Mouse (Mus musculus) forebrain, embryonic 10.5 days (tissue): Measurements from ENCODE around the gene Plxnb1. TPM values are rescaled to one million over a fixed set of nuclear protein-coding genes. Genes with fewer than 3 reads are reported as not detected.
A peak's percentile ranks its signal among the peaks of the same experiment; 100 is the strongest.

Experiments
- DNase-seq: peaks from one replicate; pipeline ENCODE4 v3.0.0-alpha.2; 2017; ENCODE audit warnings: low spot score; ENCODE audit errors: extremely low spot score
- H3K27ac ChIP-seq: fragments of 300-500 bp; sonication (generic); 2 replicates; pipeline ENCODE4 v1.5.1; 2016; ENCODE audit warnings: mild to moderate bottlenecking
- H3K27me3 ChIP-seq: fragments of 300-500 bp; sonication (generic); 2 replicates; pipeline ENCODE4 v1.6.1; 2016; ENCODE audit warnings: mild to moderate bottlenecking; ENCODE audit not compliant: poor library complexity, severe bottlenecking
- H3K36me3 ChIP-seq: fragments of 300-500 bp; sonication (generic); replicated peaks from 2 replicates; pipeline ENCODE4 v1.6.1; 2016; ENCODE audit warnings: mild to moderate bottlenecking, moderate library complexity
- H3K4me1 ChIP-seq: fragments of 300-500 bp; sonication (generic); 2 replicates; pipeline ENCODE4 v1.6.1; 2016
- H3K4me3 ChIP-seq: fragments of 300-500 bp; sonication (generic); 2 replicates; pipeline ENCODE4 v1.5.1; 2016; ENCODE audit warnings: mild to moderate bottlenecking, moderate library complexity
- H3K9me3 ChIP-seq: fragments of 300-500 bp; sonication (generic); 2 replicates; pipeline ENCODE4 v1.6.1; 2016; ENCODE audit warnings: mild to moderate bottlenecking, moderate library complexity
- WGBS: fragments of 180-500 bp; shearing (Covaris S2); methylation state at CpG from one replicate; pipeline ENCODE4 v1.1.7; 2016; 5-methylcytosine and 5-hydroxymethylcytosine counted together
- polyA plus RNA-seq: library from polyadenylated mRNA; unstranded; fragments of >200 nt; fragmentation: Nextera tagmentation; extraction: Ambion mirVana; gene quantifications from 2 replicates; pipeline ENCODE4 v1.2.1, GENCODE M21; 2016

Plxnb1 gene
- polyA plus RNA-seq, 1 experiment from 2014 or later: 28.9 TPM

GRCm38 (mm10) chr9:109080516-109080915 lies 14.7 kb upstream of the Plxnb1 start:
- H3K9me3 ChIP-seq: no peaks in the 10 kb centered on the region
- 0 out of 2 replicates have a peak overlapping the region, but pooled peaks have one; percentile 91 for H3K4me3 ChIP-seq
- 97% methylated on average over 3 of the region's 3 CpGs for WGBS
- no peak overlapping the region for H3K27ac ChIP-seq
- H3K36me3 ChIP-seq: peaks cover 31% of the 10 kb centered on the region
- H3K4me1 ChIP-seq: peaks cover 27% of the 10 kb centered on the region
- no peaks in the 10 kb centered on the region for H3K27me3 ChIP-seq
- DNase-seq: no peak

- peaks cover 31% of the 10 kb centered on the region for H3K36me3 ChIP-seq
- no peaks in the 10 kb centered on the region for H3K9me3 ChIP-seq
- 9% methylated on average over 11 of the region's 11 CpGs for WGBS
- H3K4me1 ChIP-seq: peaks cover 31% of the 10 kb centered on the region
- peak overlapping the region; percentile 93 for H3K27ac ChIP-seq
- DNase-seq: no peak
- H3K27me3 ChIP-seq: no peaks in the 10 kb centered on the region
- H3K4me3 ChIP-seq: peak overlapping the region; percentile 91
Observed at GRCm38 (mm10) chr9:109081749-109082123, 13.5 kb upstream of the Plxnb1 start.

DNA sequence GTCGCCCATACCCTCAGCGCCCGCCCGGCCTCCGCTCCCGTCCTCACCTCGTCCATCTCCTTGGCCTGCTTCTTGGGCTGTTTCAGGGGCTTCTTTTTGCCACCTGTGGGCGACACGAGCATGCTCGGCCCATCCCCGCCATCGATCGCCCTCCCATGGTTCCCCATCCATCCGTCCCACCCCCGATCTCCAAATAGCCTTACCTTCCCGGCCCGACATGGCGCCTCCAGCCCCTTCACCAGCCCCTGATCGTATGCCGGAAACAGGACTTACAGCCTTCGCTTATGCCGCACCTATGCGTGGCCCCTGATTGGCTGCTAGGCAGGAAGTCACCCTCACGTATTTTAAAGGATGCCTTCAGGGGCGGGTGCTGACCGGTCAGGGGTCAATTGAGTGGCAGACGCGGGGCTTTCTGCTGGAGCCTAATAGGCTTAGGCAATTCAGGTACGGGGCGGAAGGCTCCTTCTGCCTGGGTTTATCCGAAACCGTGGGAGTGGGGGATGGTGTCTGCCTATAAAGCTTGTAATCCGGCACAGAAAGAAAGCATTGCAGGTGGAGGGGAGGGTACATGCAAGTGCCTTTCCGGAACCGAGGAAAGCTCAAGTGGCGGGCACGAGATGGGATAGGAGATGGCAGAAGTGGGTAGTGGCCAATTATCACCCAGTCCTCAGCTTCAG lies 12.9 kb upstream of the Plxnb1 start, which contains the start of the genes Ccdc51 and Tma7:
Ccdc51 (plus strand) TSS at position 370 of the 677 bp plus-strand sequence.
Tma7 (minus strand) TSS at position 464 of the 677 bp plus-strand sequence.
- under 1% methylated on average over 37 of the region's 37 CpGs for WGBS
- H3K4me3 ChIP-seq: peak within 1 kb of the TSS; percentile 91
- DNase-seq: peak; percentile 89
- H3K27me3 ChIP-seq: no peaks in the 10 kb centered on the region
- H3K27ac ChIP-seq: peak within 1 kb of the TSS; percentile 93
- peaks cover 35% of the 10 kb centered on the region for H3K4me1 ChIP-seq
- H3K9me3 ChIP-seq: no peaks in the 10 kb centered on the region
- peaks cover 31% of the 10 kb centered on the region for H3K36me3 ChIP-seq

DNA sequence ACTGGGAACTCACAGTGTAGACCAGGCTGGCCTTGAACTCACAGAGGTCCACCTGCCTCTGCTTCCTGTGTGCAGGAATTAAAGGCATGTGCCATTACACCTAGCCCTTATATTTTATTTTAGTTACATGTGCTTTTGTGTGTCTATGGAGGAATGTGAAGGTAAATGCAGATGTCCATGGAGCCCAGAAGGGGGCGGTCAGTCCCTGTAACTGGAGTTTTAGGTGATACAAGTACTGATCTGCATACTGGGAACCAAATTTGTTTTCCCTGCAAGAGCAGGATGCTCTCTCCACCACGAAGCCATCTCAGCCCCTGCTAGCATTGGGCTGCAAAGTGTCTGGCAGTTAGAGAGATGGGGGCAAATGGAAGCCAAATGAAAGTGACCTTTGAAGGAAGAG lies 10.3 kb upstream of the Plxnb1 start:
- no peak overlapping the region for H3K4me3 ChIP-seq
- no peaks in the 10 kb centered on the region for H3K27me3 ChIP-seq
- no peaks in the 10 kb centered on the region for H3K9me3 ChIP-seq
- peaks cover 52% of the 10 kb centered on the region for H3K4me1 ChIP-seq
- no peak for DNase-seq
- H3K36me3 ChIP-seq: peaks cover 13% of the 10 kb centered on the region
- no peak overlapping the region for H3K27ac ChIP-seq
- 16% methylated on average over 2 of the region's 2 CpGs for WGBS

DNA sequence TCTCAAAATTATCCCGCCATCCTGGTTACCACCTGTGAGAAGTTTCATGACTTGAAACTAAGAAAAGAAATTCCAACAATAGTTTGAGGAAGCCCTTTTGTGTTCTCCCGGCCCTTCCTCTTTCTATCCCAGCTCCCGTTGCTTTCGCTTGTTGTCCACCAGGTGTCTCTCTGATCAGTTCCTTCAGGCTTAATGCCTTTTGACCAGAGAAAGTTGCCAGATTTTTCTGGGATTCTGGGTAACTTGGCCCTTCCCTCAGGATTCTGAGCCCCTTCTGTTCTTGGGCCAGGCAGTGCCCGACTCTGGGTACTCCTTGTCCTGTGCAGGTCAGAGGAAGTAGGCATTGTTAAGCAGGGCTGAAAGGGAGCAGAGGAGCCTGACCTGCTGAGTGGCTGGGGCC lies 7.2 kb upstream of the Plxnb1 start:
- 15% methylated on average over 5 of the region's 5 CpGs for WGBS
- no peaks in the 10 kb centered on the region for H3K9me3 ChIP-seq
- peak overlapping the region; percentile 73 for H3K27ac ChIP-seq
- 0 out of 2 replicates have a peak, but pooled peaks cover 10% of the 10 kb centered on the region for H3K27me3 ChIP-seq
- DNase-seq: no peak
- H3K4me3 ChIP-seq: no peak overlapping the region
- peaks cover 61% of the 10 kb centered on the region for H3K4me1 ChIP-seq
- H3K36me3 ChIP-seq: peaks cover 23% of the 10 kb centered on the region

DNA sequence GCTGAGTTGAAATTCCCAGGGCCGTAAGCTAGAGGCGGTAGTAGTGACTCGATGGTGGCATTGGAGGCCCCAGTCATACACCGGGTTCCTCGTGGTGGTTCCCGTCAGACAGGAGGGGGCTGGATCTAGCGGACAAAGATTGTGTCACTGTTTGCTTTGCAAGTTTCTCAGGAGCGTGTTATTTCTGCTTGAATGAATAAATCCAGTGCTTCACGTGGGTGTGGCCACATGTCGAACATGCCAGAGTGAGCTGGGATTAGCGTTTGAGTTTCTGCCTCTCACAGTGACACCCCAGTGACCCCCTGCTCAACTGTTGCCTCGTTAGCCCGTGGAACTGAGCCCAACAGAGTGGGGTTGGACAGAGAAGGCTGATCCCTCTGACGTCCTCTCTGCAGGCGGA lies 4.7 kb upstream of the Plxnb1 start:
- peaks cover 74% of the 10 kb centered on the region for H3K4me1 ChIP-seq
- H3K9me3 ChIP-seq: no peaks in the 10 kb centered on the region
- DNase-seq: no peak
- H3K4me3 ChIP-seq: peak overlapping the region; percentile 14; the same call in 1 of the 2 replicates
- H3K27ac ChIP-seq: peak overlapping the region; percentile 48
- 34% methylated on average over 15 of the region's 15 CpGs for WGBS
- 0 out of 2 replicates have a peak, but pooled peaks cover 10% of the 10 kb centered on the region for H3K27me3 ChIP-seq
- H3K36me3 ChIP-seq: peaks cover 23% of the 10 kb centered on the region

DNA sequence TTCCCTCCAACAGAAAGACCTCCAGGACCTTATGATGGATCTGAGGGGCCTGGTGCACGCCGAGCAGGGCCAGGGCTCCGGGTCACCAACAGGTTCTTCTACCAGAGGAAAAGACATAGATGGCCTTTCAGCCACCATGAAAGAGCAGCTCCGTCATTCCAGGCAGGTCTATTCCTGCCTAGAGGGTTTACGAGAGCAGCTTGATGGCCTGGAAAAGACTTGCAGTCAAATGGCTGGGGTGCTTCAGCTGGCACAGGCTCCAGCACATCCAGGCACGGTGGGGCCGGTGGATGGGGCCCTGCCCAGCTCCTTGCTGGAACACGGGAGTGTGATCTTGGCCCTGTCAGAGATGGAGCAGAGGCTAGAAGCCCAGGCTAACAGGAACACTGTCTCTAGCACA lies 3.4 kb upstream of the Plxnb1 start:
- no peak for DNase-seq
- H3K27ac ChIP-seq: no peak overlapping the region
- H3K9me3 ChIP-seq: no peaks in the 10 kb centered on the region
- H3K4me3 ChIP-seq: no peak overlapping the region
- peaks cover 76% of the 10 kb centered on the region for H3K4me1 ChIP-seq
- WGBS: 91% methylated on average over 8 of the region's 8 CpGs
- H3K27me3 ChIP-seq: 0 out of 2 replicates have a peak, but pooled peaks cover 10% of the 10 kb centered on the region
- peaks cover 23% of the 10 kb centered on the region for H3K36me3 ChIP-seq

GRCm38 (mm10) chr9:109092799-109093198 lies 2.4 kb upstream of the Plxnb1 start:
- H3K27me3 ChIP-seq: 0 out of 2 replicates have a peak, but pooled peaks cover 10% of the 10 kb centered on the region
- no peak overlapping the region for H3K4me3 ChIP-seq
- no peak overlapping the region for H3K27ac ChIP-seq
- peaks cover 77% of the 10 kb centered on the region for H3K4me1 ChIP-seq
- no peaks in the 10 kb centered on the region for H3K9me3 ChIP-seq
- peaks cover 25% of the 10 kb centered on the region for H3K36me3 ChIP-seq
- no peak for DNase-seq
- 45% methylated on average over 6 of the region's 6 CpGs for WGBS

DNA sequence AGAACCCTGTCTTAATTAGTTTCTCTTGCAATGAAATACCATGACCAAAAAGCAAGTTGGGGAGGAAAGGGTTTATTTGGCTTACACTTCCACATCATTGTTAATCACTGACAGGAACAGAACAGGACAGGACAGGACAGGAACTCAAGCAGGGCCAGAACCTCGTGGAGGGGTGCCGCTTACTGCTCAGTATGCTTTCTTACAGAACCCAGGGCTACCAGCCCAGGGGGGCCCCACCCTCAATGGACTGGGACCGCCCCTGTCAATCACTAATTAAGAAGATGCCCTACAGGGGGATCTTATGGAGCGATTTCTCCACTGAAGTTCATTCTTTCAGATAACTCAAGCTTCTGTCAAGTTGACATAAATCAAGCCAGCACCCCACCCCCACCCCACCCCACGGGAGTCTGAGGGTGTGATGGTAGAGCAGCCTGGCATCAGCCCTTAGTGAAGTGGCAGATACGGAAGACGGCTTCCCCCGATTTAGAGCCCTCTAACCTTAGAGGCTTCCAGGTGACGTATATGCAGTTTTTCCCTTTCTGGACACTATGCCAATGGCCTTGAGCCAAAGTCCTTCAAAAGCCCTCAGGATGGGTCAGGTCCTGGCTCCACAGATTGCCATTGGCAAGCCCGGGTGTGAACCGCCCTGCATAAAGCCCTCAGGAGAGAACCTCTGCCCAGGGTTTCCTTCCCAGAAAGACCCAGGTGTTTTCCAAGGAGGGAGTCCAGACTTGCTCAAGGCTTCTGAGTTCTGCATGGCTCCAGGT lies 1.2 kb upstream of the Plxnb1 start:
- Histone ChIP-seq H3K9me3 (no peaks in the 10 kb centered on the region), H3K27ac (peak overlapping the region; percentile 100), H3K4me1 (peaks cover 80% of the 10 kb centered on the region), H3K4me3 (peak overlapping the region; percentile 83), H3K36me3 (peaks cover 32% of the 10 kb centered on the region), H3K27me3 (0 out of 2 replicates have a peak, but pooled peaks cover 10% of the 10 kb centered on the region)
- DNase-seq: no peak
- WGBS: 10% methylated on average over 11 of the region's 11 CpGs

DNA sequence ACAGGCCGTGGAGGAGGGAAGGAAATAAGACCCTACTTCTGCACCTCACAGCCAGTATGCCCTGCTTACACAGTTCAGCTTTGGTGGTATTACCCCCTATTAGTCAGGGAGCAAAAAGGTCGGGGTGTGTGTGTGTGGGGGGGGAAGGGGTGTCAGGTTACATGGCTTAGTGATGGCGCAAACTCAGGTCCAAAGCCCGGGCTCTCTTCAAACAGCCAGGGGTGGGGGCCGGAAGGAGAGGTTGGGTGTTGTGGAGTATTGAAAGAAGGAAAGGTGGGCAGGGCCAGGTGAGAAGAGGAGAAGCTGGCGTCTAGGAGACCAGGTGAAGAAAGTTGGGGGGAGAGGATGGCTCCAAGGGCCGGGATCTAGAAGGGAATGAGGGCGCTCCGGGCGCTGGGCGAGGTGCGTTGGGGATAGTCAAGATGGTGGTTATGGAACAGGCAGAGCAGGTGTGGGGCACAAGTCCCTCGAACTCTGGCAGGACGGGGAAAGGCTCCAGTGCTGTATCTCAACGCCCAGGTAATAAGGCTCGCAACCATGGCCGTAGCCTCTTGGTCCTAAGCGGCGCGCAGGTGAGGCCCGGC lies 544 bp upstream of the Plxnb1 start:
- Histone ChIP-seq H3K27me3 (0 out of 2 replicates have a peak, but pooled peaks cover 10% of the 10 kb centered on the region), H3K4me3 (peak overlapping the region; percentile 83), H3K9me3 (no peaks in the 10 kb centered on the region), H3K27ac (peak overlapping the region; percentile 100), H3K4me1 (peaks cover 84% of the 10 kb centered on the region), H3K36me3 (peaks cover 39% of the 10 kb centered on the region)
- under 1% methylated on average over 21 of the region's 21 CpGs for WGBS
- peak; percentile 68 for DNase-seq

DNA sequence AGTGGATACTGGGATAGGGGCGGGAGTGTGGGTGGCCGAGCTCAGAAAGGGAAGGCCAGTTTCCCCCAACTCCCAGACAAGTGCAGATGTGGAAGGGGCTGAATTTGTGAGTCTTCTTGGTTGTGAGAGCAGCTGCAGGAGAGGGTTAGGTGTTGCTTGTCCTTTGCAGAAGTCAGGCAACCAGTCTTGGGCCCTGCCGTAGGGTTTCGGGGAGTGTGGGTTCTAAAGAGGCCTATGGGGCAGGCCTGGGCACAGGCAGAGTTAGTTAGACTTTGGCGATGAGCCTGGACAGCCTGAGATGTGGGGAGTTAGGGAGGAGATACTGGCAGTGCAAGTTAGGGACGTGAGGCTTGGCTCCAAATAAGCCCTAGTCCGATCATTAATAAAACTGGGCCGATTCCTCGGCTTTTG lies 1.1 kb downstream of the Plxnb1 start:
- DNase-seq: no peak
- no peaks in the 10 kb centered on the region for H3K9me3 ChIP-seq
- peaks cover 47% of the 10 kb centered on the region for H3K36me3 ChIP-seq
- peak overlapping the region; percentile 83 for H3K4me3 ChIP-seq
- WGBS: 23% methylated on average over 9 of the region's 9 CpGs
- H3K27ac ChIP-seq: peak overlapping the region; percentile 100
- peaks cover 68% of the 10 kb centered on the region for H3K4me1 ChIP-seq
- 0 out of 2 replicates have a peak, but pooled peaks cover 9% of the 10 kb centered on the region for H3K27me3 ChIP-seq

DNA sequence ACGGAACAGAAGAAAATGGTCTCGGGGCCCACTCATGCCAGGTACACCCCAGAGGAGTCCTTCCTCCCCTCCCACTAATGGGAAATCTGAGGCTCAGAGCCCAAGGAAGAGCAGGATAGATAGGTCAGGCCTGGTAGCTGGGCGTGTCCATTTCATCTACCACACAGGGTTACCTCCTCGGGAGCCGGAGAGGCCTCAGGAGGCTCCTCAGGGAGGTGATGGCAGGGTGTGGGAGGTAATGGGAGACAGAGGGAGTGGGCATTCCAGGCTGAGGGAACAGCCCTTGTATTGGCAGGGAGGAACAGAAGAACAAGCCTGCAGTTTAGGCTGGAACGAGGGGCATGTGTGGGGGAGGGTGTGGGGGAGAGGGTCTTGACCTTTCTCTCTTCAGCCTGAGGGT lies 1.7 kb downstream of the Plxnb1 start:
- Histone ChIP-seq H3K4me1 (peaks cover 63% of the 10 kb centered on the region), H3K27ac (peak overlapping the region; percentile 100), H3K4me3 (peak overlapping the region; percentile 83), H3K9me3 (no peaks in the 10 kb centered on the region), H3K36me3 (peaks cover 47% of the 10 kb centered on the region), H3K27me3 (0 out of 2 replicates have a peak, but pooled peaks cover 3% of the 10 kb centered on the region)
- DNase-seq: no peak
- WGBS: 32% methylated on average over 6 of the region's 6 CpGs
